Mouse (Mus musculus): ENCODE data around the gene Dzip1l. TPM values are rescaled to one million over a fixed set of nuclear protein-coding genes. Genes with fewer than 3 reads are reported as not detected.

Gene Dzip1l
- polyA plus RNA-seq, 1 experiment = 1.3 TPM

- TF ChIP-seq POLR2A (IDR thresholded peaks at IDR 0.05; ENCODE audit: control insufficient read depth, extremely low read depth, insufficient read depth, low read length, poor library complexity) = no peak
- no peak for TF ChIP-seq CTCF (IDR thresholded peaks at IDR 0.05; ENCODE audit: borderline replicate concordance, control insufficient read depth, extremely low read depth, insufficient read depth, low read length, poor library complexity)
- H3K27me3 ChIP-seq (ENCODE audit: control insufficient read depth, insufficient read depth, low read length) = no peaks in the 10 kb centered on the region
- H3K36me3 ChIP-seq (ENCODE audit: control insufficient read depth, insufficient read depth, low read length) = no peaks in the 10 kb centered on the region
- DNase-seq = no peak
- WGBS = 91% methylated on average over 6 of the region's 6 CpGs
- H3K4me1 ChIP-seq (replicated peaks; ENCODE audit: control insufficient read depth, insufficient read depth, low read length) = no peaks in the 10 kb centered on the region
- H3K27ac ChIP-seq (ENCODE audit: control insufficient read depth, insufficient read depth, low read length) = no peak overlapping the region
- no peak overlapping the region for H3K4me3 ChIP-seq (ENCODE audit: control insufficient read depth, insufficient read depth, low read length)
Observed at GRCm38 (mm10) chr9:99706264-99706663, 77.0 kb downstream of the Dzip1l start.

DNA sequence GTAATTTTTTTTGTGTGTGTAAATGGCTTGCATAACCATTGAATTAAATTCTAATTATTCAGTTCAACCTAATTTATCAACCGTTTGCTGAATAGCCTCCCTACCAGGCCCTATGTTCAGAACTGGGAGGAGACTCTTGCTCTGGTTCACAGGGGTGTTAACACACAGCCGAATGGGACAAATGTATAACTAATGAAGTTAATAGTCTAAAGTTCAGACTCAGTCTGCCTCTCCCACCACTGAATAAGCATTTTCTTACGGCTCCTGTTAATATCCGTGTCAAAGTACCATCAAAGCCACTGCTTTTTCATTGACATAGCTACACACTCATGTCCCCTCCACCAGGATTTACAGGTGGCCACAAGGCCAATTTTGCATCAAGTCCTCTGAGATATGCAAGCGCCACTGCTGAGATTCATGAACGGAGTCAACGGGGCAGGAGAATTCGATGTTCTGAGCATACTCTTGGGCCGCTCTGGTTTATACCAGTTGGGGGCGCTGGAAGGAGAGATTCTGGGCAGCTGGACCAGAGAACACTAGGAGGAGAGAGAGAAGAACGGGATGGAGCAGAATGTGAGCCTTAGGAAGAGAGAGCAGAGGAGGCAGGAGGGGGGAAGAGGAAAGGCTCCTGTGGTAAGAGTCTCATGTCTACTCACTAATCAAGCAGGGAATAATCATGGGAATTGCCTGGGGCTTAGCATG, 78.3 kb downstream of the Dzip1l start:
- DNase-seq = no peak
- H3K27me3 ChIP-seq (ENCODE audit: control insufficient read depth, insufficient read depth, low read length) = no peaks in the 10 kb centered on the region
- H3K27ac ChIP-seq (ENCODE audit: control insufficient read depth, insufficient read depth, low read length) = no peak overlapping the region
- no peak for TF ChIP-seq POLR2A (IDR thresholded peaks at IDR 0.05; ENCODE audit: control insufficient read depth, extremely low read depth, insufficient read depth, low read length, poor library complexity)
- 77% methylated on average over 11 of the region's 11 CpGs for WGBS
- no peaks in the 10 kb centered on the region for H3K4me1 ChIP-seq (replicated peaks; ENCODE audit: control insufficient read depth, insufficient read depth, low read length)
- H3K36me3 ChIP-seq (ENCODE audit: control insufficient read depth, insufficient read depth, low read length) = no peaks in the 10 kb centered on the region
- H3K4me3 ChIP-seq (ENCODE audit: control insufficient read depth, insufficient read depth, low read length) = no peak overlapping the region

- Histone ChIP-seq H3K4me1 (replicated peaks; ENCODE audit: control insufficient read depth, insufficient read depth, low read length) (no peaks in the 10 kb centered on the region), H3K27ac (ENCODE audit: control insufficient read depth, insufficient read depth, low read length) (no peak overlapping the region), H3K4me3 (ENCODE audit: control insufficient read depth, insufficient read depth, low read length) (no peak overlapping the region), H3K27me3 (ENCODE audit: control insufficient read depth, insufficient read depth, low read length) (no peaks in the 10 kb centered on the region), H3K36me3 (ENCODE audit: control insufficient read depth, insufficient read depth, low read length) (no peaks in the 10 kb centered on the region)
- DNase-seq = no peak
- 93% methylated on average over 22 of the region's 22 CpGs for WGBS
- TF ChIP-seq POLR2A (IDR thresholded peaks at IDR 0.05; ENCODE audit: control insufficient read depth, extremely low read depth, insufficient read depth, low read length, poor library complexity) (no peak), CTCF (IDR thresholded peaks at IDR 0.05; ENCODE audit: borderline replicate concordance, control insufficient read depth, extremely low read depth, insufficient read depth, low read length, poor library complexity) (no peak)
Observed at GRCm38 (mm10) chr9:99709588-99710248, 80.4 kb downstream of the Dzip1l start.

DNA sequence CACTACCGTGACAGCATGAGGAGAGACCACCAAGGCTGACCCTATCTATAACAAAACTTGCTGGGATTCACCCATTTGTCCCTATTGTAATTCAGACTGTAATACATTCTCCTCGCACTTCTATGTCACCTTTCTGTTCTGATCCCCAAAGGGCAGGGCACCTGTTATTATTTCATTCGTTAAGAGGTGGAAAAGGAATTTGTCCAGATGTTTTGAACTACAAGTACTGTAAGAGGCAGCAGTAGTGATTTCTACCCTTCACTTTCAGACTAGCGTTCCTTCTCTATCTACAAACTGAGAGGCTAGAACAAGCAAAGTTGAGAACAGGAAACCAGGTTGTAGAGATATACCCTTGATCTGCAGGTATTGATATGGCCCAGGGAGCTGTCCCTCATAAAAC, 81.0 kb downstream of the Dzip1l start:
- 89% methylated on average over 4 of the region's 4 CpGs for WGBS
- TF ChIP-seq POLR2A (IDR thresholded peaks at IDR 0.05; ENCODE audit: control insufficient read depth, extremely low read depth, insufficient read depth, low read length, poor library complexity) (no peak), CTCF (IDR thresholded peaks at IDR 0.05; ENCODE audit: borderline replicate concordance, control insufficient read depth, extremely low read depth, insufficient read depth, low read length, poor library complexity) (no peak)
- H3K27ac ChIP-seq (ENCODE audit: control insufficient read depth, insufficient read depth, low read length) = no peak overlapping the region
- H3K4me3 ChIP-seq (ENCODE audit: control insufficient read depth, insufficient read depth, low read length) = no peak overlapping the region
- no peaks in the 10 kb centered on the region for H3K27me3 ChIP-seq (ENCODE audit: control insufficient read depth, insufficient read depth, low read length)
- no peaks in the 10 kb centered on the region for H3K36me3 ChIP-seq (ENCODE audit: control insufficient read depth, insufficient read depth, low read length)
- DNase-seq = no peak
- no peaks in the 10 kb centered on the region for H3K4me1 ChIP-seq (replicated peaks; ENCODE audit: control insufficient read depth, insufficient read depth, low read length)

- 92% methylated on average over 14 of the region's 14 CpGs for WGBS
- Histone ChIP-seq H3K27me3 (ENCODE audit: control insufficient read depth, insufficient read depth, low read length) (no peaks in the 10 kb centered on the region), H3K27ac (ENCODE audit: control insufficient read depth, insufficient read depth, low read length) (no peak within 1 kb of the TSS)
Observed at GRCm38 (mm10) chr9:99717134-99717533, 87.8 kb downstream of the Dzip1l start, which contains the start of gene Cldn18. Gene Cldn18 (minus strand): TSS chr9:99717267.

More at GRCm38 (mm10) chr9:99717134-99717533, 87.8 kb downstream of the Dzip1l start, which contains the start of gene Cldn18:
- DNase-seq = no peak
- no peaks in the 10 kb centered on the region for H3K36me3 ChIP-seq (ENCODE audit: control insufficient read depth, insufficient read depth, low read length)
- H3K4me1 ChIP-seq (replicated peaks; ENCODE audit: control insufficient read depth, insufficient read depth, low read length) = no peaks in the 10 kb centered on the region
- TF ChIP-seq CTCF (IDR thresholded peaks at IDR 0.05; ENCODE audit: borderline replicate concordance, control insufficient read depth, extremely low read depth, insufficient read depth, low read length, poor library complexity) (no peak), POLR2A (IDR thresholded peaks at IDR 0.05; ENCODE audit: control insufficient read depth, extremely low read depth, insufficient read depth, low read length, poor library complexity) (no peak)
- H3K4me3 ChIP-seq (ENCODE audit: control insufficient read depth, insufficient read depth, low read length) = no peak within 1 kb of the TSS

Other genes starting within 250 kb of the Dzip1l start
- 7.4 and 14.9 TPM in 2 replicates for gene Mras, start 192.1 kb upstream of the Dzip1l start, polyA plus RNA-seq (2012; rRNA removed)
- 0.43 TPM in 1 of 2 replicates, not detected in the other for gene Nme9, start 178.0 kb upstream of the Dzip1l start, polyA plus RNA-seq (2012; rRNA removed)
- 15.0 and 15.6 TPM in 2 replicates for gene Armc8, start 60.6 kb upstream of the Dzip1l start, polyA plus RNA-seq (2012; rRNA removed)
- 18.6 and 20.4 TPM in 2 replicates for gene Dbr1, start 53.7 kb upstream of the Dzip1l start, polyA plus RNA-seq (2012; rRNA removed)
- gene A4gnt, start 17.0 kb upstream of the Dzip1l start, polyA plus RNA-seq (2012; rRNA removed) = 0.05 and 0.11 TPM in 2 replicates
- 0.22 and 0.55 TPM in 2 replicates for gene Cldn18, start 87.8 kb downstream of the Dzip1l start, polyA plus RNA-seq (2012; rRNA removed)
- gene Sox14, start 246.7 kb downstream of the Dzip1l start, polyA plus RNA-seq (2012; rRNA removed) = 0.08 TPM in 1 of 2 replicates, not detected in the other

All from thymus, adult 2 months (tissue).